Mouse (Mus musculus) leukemia stem cell, adult 10-12 weeks (primary cell): Measurements from ENCODE around the gene Sel1l. TPM values are rescaled to one million over a fixed set of nuclear protein-coding genes. Genes with fewer than 3 reads are reported as not detected.

Source experiments
- polyA plus RNA-seq: library from polyadenylated mRNA; stranded (reverse); fragments of >175 nt; gene quantifications from 2 replicates; pipeline ENCODE4 v1.2.3, GENCODE M21; 2012; ENCODE audit warnings: low replicate concordance

Gene Sel1l
- 47.1 and 58.6 TPM in 2 replicates for polyA plus RNA-seq

DNA sequence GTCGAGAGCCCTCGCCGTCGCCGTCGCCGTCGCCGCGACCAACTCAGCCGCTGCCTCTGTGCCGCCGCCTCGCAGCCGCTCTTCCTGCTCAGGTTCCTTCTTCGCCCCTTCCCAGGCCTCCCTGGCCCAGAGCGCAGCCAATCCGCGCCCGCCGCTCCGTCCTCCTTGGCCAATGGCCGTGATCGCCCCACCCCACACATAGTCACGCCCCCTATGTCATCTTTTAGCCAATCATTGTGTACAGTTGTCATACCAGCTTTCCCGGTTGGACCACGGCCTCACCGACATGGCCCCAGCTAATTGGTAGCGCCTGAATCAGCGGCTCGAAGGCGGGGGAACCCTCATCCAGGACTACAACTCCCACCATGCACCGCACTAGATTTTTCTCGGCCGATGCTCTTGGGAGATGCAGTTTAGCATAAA is at the start of gene Sel1l:
Sel1l (minus strand) TSS at position 113 of the 423 bp plus-strand sequence.

GRCm38 (mm10) chr12:91787959-91788437 is 61.0 kb downstream of the Sel1l start, which contains the start of gene Ston2:
TSS of gene Ston2 (minus strand) at chr12:91788387.

Other genes with a start within 250 kb of the Sel1l start
- gene Ston2, start 60.8 kb downstream of the Sel1l start, polyA plus RNA-seq: 0.44 and 0.91 TPM in 2 replicates